Mouse (Mus musculus) stomach, embryonic 14.5 days (tissue): Measurements from ENCODE around the gene Etv5. TPM values are rescaled to one million over a fixed set of nuclear protein-coding genes. Genes with fewer than 3 reads are reported as not detected.
A peak's percentile ranks its signal among the peaks of the same experiment; 100 is the strongest.

Experiments
- ATAC-seq: fragments of 200-750 bp; cut with Nextera tagmentation; 2 replicates; pipeline ENCODE4 v1.8.0; 2017; ENCODE audit warnings: low read depth, moderate TSS enrichment; ENCODE audit not compliant: insufficient number of reproducible peaks, insufficient read depth, low FRiP score
- H3K27ac ChIP-seq: fragments of 300-500 bp; sonication (generic); 2 replicates; pipeline ENCODE4 v1.5.1; 2014; ENCODE audit warnings: mild to moderate bottlenecking, low read length, moderate library complexity, mixed read lengths
- H3K27me3 ChIP-seq: fragments of 300-500 bp; sonication (generic); 2 replicates; pipeline ENCODE4 v1.6.1; 2014; ENCODE audit warnings: low read length, control low read depth, mixed read lengths; ENCODE audit not compliant: control insufficient read depth, insufficient read depth
- H3K36me3 ChIP-seq: fragments of 300-500 bp; sonication (generic); 2 replicates; pipeline ENCODE4 v1.6.1; 2014; ENCODE audit warnings: mild to moderate bottlenecking, control low read depth, low read length, moderate library complexity, mixed read lengths; ENCODE audit not compliant: control insufficient read depth, insufficient read depth
- H3K4me1 ChIP-seq: fragments of 300-500 bp; sonication (generic); 2 replicates; pipeline ENCODE4 v1.6.1; 2014; ENCODE audit warnings: low read length, control low read depth, mixed read lengths; ENCODE audit not compliant: control insufficient read depth, insufficient read depth
- H3K4me2 ChIP-seq: fragments of 300-500 bp; sonication (generic); replicated peaks from 2 replicates; pipeline ENCODE4 v1.6.1; 2014; ENCODE audit warnings: low read depth, low read length, control low read depth
- H3K4me3 ChIP-seq: fragments of 300-500 bp; sonication (generic); 2 replicates; pipeline ENCODE4 v1.5.1; 2014; ENCODE audit warnings: low read depth, low read length, control low read depth
- H3K9ac ChIP-seq: fragments of 300-500 bp; sonication (generic); replicated peaks from 2 replicates; pipeline ENCODE4 v1.6.1; 2014; ENCODE audit warnings: low read depth, mild to moderate bottlenecking, control low read depth, low read length, moderate library complexity, mixed read lengths
- H3K9me3 ChIP-seq: fragments of 300-500 bp; sonication (generic); 2 replicates; pipeline ENCODE4 v1.6.1; 2016; ENCODE audit warnings: low read depth, low read length, control low read depth; ENCODE audit not compliant: control insufficient read depth
- WGBS: fragments of 180-500 bp; shearing (Covaris S2); extraction: QIAGEN DNeasy Blood & Tissue Kit; methylation state at CpG from one replicate; pipeline ENCODE4 v1.1.7; 2014; 5-methylcytosine and 5-hydroxymethylcytosine counted together
- polyA plus RNA-seq: library from polyadenylated mRNA; unstranded; fragments of >200 nt; fragmentation: Nextera tagmentation; extraction: Ambion mirVana; gene quantifications from 2 replicates; pipeline ENCODE4 v1.2.1, GENCODE M21; 2014

The Etv5 gene
- polyA plus RNA-seq, 1 experiment from 2014 or later, result 17.6 TPM

DNA sequence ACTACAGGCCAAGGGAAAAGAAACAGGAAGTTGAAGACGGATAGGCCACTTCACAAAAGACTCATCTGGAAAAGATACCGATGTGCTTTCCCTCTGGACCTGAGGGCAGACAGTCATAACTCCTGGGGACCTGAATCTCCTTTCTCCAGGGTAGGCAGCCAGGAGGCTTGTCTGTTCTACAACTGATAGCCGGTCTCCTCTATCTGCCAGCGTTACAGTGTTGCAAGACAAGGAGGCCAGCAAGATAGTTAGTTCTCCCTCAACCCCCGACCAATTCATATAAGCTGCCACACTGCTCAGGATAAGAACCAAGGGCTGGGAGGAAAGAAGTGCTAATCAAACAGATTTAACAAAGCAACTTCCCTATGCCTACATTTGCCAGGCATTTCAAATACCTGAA, 29.5 kb downstream of the Etv5 start:
- no peak overlapping the region for H3K4me3 ChIP-seq
- peaks cover 3% of the 10 kb centered on the region; the same call in 1 of the 2 replicates for H3K4me1 ChIP-seq
- H3K27me3 ChIP-seq, result no peaks in the 10 kb centered on the region
- no peak overlapping the region for H3K4me2 ChIP-seq
- no peaks in the 10 kb centered on the region for H3K36me3 ChIP-seq
- WGBS, result 71% methylated on average over 5 of the region's 5 CpGs
- no peak overlapping the region for H3K9ac ChIP-seq
- no peak overlapping the region for H3K27ac ChIP-seq
- ATAC-seq, result no peak
- no peaks in the 10 kb centered on the region for H3K9me3 ChIP-seq

DNA sequence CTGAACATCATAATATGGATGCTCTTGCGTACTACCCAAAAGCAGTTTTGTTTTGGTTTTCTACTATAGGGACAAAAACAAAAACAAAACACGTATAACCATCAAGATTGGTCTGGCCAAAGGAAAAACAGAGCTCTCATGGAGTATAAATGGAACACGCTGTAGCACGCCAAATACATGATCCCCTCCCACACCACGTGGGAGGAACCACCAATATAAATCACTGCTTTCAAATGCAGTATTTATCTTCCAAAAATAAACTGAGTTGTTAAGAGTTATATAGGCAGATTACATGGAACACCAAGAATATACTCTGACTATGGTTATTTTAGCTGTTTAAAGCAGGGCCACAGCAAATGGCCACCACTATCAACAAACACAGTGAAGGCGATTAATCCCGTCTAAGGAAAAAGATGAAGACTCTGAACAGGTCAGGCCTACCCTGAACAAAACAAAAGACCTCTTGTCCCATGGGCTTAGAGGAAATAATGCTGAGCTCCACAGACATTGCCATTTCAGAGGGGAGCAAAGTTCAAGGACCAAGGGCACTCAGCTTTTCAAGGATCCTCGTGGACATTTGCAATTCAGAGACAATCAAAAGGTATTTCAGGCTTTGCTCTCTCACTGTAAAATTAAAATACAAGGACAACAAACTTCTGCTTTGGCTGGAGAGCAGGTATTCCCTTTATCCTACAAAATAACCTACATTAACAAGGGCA, 30.7 kb downstream of the Etv5 start:
- Histone ChIP-seq H3K27me3 (no peaks in the 10 kb centered on the region), H3K4me2 (no peak overlapping the region), H3K9me3 (no peaks in the 10 kb centered on the region), H3K4me3 (no peak overlapping the region), H3K27ac (no peak overlapping the region), H3K36me3 (no peaks in the 10 kb centered on the region), H3K9ac (no peak overlapping the region), H3K4me1 (peaks cover 5% of the 10 kb centered on the region; the same call in 1 of the 2 replicates)
- ATAC-seq, result no peak
- 73% methylated on average over 8 of the region's 8 CpGs for WGBS

DNA sequence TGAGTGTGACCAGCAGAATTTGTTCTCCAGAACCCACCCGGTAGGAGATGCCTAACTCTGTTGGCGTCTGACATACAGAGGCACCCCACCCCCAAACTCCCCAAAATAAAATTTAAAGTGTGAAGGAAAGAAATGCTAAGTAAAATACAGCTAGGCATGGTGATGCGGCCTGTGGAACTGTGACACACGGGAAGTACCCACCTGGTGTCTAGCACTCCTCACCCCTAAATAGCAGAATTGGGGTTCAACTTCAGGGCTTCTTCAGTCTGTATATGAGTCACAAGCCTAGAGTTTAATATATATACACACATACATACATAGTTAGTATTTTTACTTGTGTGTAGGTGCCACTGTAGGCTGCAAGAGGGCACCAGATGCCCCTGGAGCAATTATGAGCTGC, 32.8 kb downstream of the Etv5 start:
- Histone ChIP-seq H3K4me2 (no peak overlapping the region), H3K4me3 (no peak overlapping the region), H3K27ac (no peak overlapping the region), H3K9me3 (no peaks in the 10 kb centered on the region), H3K4me1 (peaks cover 5% of the 10 kb centered on the region; the same call in 1 of the 2 replicates), H3K27me3 (no peaks in the 10 kb centered on the region), H3K9ac (no peak overlapping the region), H3K36me3 (no peaks in the 10 kb centered on the region)
- WGBS, result 93% methylated on average over 4 of the region's 4 CpGs
- ATAC-seq, result no peak

DNA sequence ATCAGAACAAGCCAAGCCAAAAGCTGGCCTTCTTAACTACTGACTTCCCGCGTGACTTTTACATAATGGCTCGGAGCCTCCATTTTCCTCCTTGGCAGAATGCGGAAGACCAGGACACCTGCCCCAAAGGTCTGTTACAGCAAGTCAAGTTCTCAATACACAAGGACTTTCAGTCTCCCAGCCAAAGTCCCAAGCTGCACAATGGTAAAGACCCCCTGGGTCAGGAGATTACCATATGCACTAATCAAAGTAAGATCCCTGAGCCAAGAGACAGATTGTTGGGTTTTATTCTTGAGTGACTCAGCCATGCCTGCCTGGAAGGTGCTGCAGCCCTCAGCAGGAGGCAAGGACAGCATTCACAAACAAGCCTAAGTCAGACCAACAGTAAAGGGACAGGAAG, 33.5 kb downstream of the Etv5 start:
- H3K4me3 ChIP-seq, result no peak overlapping the region
- no peaks in the 10 kb centered on the region for H3K27me3 ChIP-seq
- peaks cover 5% of the 10 kb centered on the region; the same call in 1 of the 2 replicates for H3K4me1 ChIP-seq
- no peaks in the 10 kb centered on the region for H3K36me3 ChIP-seq
- ATAC-seq, result no peak
- H3K9me3 ChIP-seq, result no peaks in the 10 kb centered on the region
- H3K9ac ChIP-seq, result no peak overlapping the region
- no peak overlapping the region for H3K4me2 ChIP-seq
- 0 out of 2 replicates have a peak overlapping the region, but pooled peaks have one; percentile 11 for H3K27ac ChIP-seq
- WGBS, result 73% methylated on average over 4 of the region's 4 CpGs

DNA sequence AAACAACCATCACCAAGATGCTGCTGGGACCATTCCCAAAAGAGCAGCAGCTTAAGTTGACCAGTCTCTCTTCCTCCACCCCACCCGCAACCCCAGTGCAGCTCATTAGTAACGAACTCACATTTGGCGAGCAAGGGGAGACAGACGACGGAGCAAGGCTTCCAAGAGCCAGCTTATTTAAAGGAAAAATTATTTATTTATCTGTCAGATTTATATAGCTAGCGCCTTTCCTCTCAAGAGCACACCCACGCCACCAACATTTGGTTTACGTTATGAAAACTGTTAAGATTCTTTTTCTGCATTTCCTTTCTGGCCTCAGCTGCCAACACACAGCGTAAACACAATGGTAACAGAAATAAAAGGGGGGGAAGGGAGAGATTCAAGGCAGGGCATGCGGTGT, 34.0 kb downstream of the Etv5 start:
- ATAC-seq, result no peak
- no peak overlapping the region for H3K9ac ChIP-seq
- peaks cover 5% of the 10 kb centered on the region; the same call in 1 of the 2 replicates for H3K4me1 ChIP-seq
- H3K27me3 ChIP-seq, result no peaks in the 10 kb centered on the region
- H3K27ac ChIP-seq, result 0 out of 2 replicates have a peak overlapping the region, but pooled peaks have one; percentile 11
- no peak overlapping the region for H3K4me3 ChIP-seq
- no peaks in the 10 kb centered on the region for H3K36me3 ChIP-seq
- H3K4me2 ChIP-seq, result no peak overlapping the region
- H3K9me3 ChIP-seq, result no peaks in the 10 kb centered on the region
- WGBS, result 44% methylated on average over 10 of the region's 10 CpGs

DNA sequence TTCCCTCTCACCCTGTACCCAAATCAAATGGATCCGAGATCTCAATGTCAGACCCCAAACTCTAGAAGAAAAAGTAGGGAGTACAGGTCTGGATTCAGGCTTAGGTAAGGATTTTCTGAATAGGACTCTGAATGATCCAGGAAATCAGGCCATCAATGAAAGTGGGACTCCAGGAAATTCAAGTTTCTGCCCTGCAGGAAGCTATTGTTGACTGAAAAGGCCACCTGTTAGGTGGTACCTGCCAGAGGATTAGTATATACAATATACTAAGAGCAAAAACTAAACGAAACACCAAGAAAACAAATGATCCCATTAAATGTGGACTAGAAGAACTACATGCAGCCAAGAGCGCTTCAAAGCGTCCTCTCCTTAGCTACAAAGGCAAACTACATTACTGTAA, 35.8 kb downstream of the Etv5 start:
- H3K27me3 ChIP-seq, result no peaks in the 10 kb centered on the region
- no peak overlapping the region for H3K27ac ChIP-seq
- WGBS, result 80% methylated on average over 4 of the region's 4 CpGs
- no peak overlapping the region for H3K4me3 ChIP-seq
- no peak overlapping the region for H3K4me2 ChIP-seq
- H3K9ac ChIP-seq, result no peak overlapping the region
- peaks cover 5% of the 10 kb centered on the region; the same call in 1 of the 2 replicates for H3K4me1 ChIP-seq
- no peaks in the 10 kb centered on the region; the same call in 1 of the 2 replicates for H3K36me3 ChIP-seq
- no peaks in the 10 kb centered on the region for H3K9me3 ChIP-seq
- no peak for ATAC-seq

DNA sequence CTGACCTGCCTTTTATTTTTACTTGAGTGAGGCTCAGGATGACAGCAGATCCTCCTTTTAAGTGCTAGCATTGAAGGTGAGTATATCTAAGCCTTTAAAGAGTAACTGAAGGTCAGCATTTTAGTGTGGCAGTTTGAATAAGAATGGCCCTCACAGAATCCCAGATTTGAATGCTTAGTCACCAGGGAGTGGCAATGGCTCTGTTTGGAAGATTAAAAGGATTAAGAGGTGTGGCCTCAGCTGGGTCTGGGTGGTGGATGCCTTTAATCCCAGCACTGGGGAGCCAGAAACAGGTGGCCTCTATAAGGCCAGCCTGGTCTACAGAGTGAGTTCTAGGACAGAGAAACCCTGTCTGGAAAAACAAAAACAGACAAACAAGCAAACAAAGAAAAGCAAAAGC, 36.9 kb downstream of the Etv5 start:
- no peak for ATAC-seq
- Histone ChIP-seq H3K4me3 (no peak overlapping the region), H3K27me3 (no peaks in the 10 kb centered on the region), H3K9ac (no peak overlapping the region), H3K27ac (no peak overlapping the region), H3K9me3 (no peaks in the 10 kb centered on the region), H3K4me2 (no peak overlapping the region), H3K36me3 (no peaks in the 10 kb centered on the region; the same call in 1 of the 2 replicates), H3K4me1 (peaks cover 5% of the 10 kb centered on the region; the same call in 1 of the 2 replicates)

DNA sequence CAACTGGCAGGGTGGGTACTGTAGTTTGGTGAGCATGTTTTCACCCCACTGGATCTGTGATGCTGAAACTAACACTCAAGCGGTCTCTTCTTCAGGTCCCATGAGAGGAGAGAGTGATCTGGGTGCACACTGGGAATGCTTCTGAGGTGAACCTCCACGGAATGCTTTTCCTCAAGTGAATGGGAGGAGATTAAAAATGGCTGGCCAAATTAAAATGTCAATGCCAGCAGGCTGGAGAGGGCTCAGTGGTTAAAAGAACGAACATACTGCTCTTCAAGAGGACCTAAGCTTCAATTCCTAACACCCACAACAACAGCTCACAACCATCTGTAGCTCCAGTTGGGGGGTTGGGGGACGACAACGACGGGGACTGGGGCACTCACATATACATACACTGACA, 39.3 kb downstream of the Etv5 start:
- no peak overlapping the region for H3K4me2 ChIP-seq
- no peaks in the 10 kb centered on the region; the same call in 1 of the 2 replicates for H3K36me3 ChIP-seq
- H3K9me3 ChIP-seq, result no peaks in the 10 kb centered on the region
- WGBS, result 90% methylated on average over 6 of the region's 6 CpGs
- ATAC-seq, result no peak
- no peak overlapping the region for H3K9ac ChIP-seq
- H3K27ac ChIP-seq, result no peak overlapping the region
- H3K4me3 ChIP-seq, result no peak overlapping the region
- no peaks in the 10 kb centered on the region for H3K27me3 ChIP-seq
- peaks cover 4% of the 10 kb centered on the region; the same call in 1 of the 2 replicates for H3K4me1 ChIP-seq
